16 mouse cellular contexts compared by ENCODE assay signal in the genomic region with DNA sequence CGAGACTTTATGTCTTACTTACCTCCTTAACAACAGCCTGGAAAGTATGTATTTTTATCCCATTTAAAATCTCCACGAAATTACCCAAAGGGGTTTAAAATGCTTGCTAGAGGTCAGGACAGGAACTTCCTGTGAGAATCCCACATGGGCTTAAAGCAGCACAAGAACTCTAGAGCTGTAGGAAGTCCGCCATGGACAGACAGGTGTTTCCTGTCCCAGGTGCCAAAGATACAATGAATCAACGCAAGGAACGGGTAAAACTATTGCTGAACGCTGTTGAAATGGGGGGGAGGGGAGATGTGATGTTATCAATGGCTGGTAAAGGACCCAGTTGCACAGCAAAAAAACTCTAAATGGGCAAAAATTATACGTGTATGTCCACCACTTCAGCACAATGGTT. TPM values are rescaled to one million over a fixed set of nuclear protein-coding genes. Genes with fewer than 3 reads are reported as not detected.
"Had no signal": no experiment of that assay in that cellular context is flagged by ENCODE, and none has a peak within 500 bp of the region (broad histone marks: within the 10 kb centered on the region; RNA-seq: fewer than 3 reads in every experiment).

No protein-coding gene starts in this region.

- ATAC-seq: intestine, embryonic 16.5 days; lung, postnatal 0 days had no signal

- DNase-seq: kidney, adult 2 months; kidney, postnatal 14 days; lung, adult 18-20 months; lung, postnatal 4 days; midbrain, embryonic 14.5 days had no signal

- H3K4me2 ChIP-seq: kidney, embryonic 15.5 days; limb, embryonic 13.5 days; neural tube, embryonic 15.5 days had no signal

- H3K9ac ChIP-seq: kidney, embryonic 15.5 days; limb, embryonic 13.5 days; liver, embryonic 14.5 days; neural tube, embryonic 15.5 days had no signal

- H3K4me3 ChIP-seq: kidney, embryonic 15.5 days; left cerebral cortex, adult 2 months; limb, embryonic 13.5 days; midbrain, embryonic 10.5 days; myocyte; neural tube, embryonic 15.5 days had no signal

- H3K9me3 ChIP-seq: kidney, embryonic 15.5 days; limb, embryonic 13.5 days; neural tube, embryonic 15.5 days had no signal

- H3K36me3 ChIP-seq: kidney, embryonic 15.5 days; limb, embryonic 13.5 days; midbrain, embryonic 10.5 days; neural tube, embryonic 15.5 days had no signal

- H3K4me1 ChIP-seq: neural tube, embryonic 15.5 days had no signal

- H3K27ac ChIP-seq: kidney, embryonic 15.5 days; left cerebral cortex, adult 2 months; liver, embryonic 14.5 days; midbrain, embryonic 10.5 days; neural tube, embryonic 15.5 days had no signal

RNA-seq across cellular contexts. Expression of a gene that starts 21.6 kb away (rescaled TPM):
- total RNA-seq: liver, adult 2 months; megakaryocyte, adult 5-6 weeks had no signal
- polyA plus RNA-seq: kidney, adult 2 months; kidney, embryonic 15.5 days; limb, embryonic 13.5 days; liver, adult 2 months had no signal
